Mouse (Mus musculus) thymus, postnatal 4 days (tissue): ENCODE measurements at regions not wholly inside any gene's neighbourhood (a gene's known extent, or its start where the extent isn't known, plus 50 kb on each side); places are given as distances from the start of the nearest gene placed in this dataset.

Source experiments
- DNase-seq: peaks from one replicate; pipeline ENCODE4 v3.0.0; 2021

DNA sequence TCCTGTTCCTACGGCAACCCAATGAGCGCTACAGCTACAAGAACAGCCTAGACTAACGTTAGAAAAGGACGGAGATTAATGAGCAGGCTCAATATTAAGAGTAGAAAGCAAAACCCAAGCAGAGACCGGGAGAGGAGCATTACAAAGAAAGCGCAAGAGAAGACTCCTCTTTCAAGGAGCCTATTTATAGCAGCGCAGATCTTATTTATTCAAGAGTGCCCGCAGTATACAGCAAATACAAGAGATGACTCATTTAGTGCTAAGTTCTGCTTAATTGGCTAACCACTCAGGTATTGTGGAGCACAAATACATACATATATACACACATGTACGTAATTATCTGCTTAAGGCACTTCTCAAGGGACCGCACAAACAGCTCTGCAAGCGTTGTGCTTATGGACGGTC is 377.2 kb downstream of the Gpd2 start:
- no peak for DNase-seq

DNA sequence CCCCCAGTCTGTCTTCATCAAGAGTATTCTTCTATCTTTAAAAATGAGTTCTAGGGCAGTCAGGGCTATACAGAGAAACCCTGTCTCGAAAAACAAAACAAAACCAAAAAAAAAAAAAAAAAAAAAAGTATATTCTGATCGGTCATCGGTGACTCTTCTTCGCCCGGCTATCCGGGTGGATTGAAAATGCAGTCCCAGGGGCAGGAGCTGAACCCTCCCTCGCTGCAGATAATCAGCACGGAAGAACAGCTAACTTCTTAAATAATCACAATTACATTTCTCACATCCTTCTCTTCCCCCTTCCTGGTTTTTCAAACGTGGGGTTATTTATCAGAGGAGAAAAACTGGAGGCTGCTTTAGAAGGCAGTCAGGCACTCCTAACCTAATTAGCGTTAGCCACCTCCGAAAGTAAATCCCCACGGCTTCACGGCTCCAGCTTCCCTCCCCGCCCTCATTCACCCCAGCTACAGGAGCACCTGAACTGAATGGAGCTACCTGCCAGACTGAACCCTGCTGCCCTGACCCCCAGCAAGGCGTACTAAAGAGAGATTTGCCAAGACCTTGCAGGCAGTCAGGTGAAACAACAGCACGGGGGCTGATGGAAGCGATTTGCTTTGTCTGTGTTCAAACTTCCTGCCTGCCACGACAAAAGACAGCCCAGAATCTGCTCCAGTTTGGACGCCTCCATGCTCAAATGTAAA is 379.2 kb downstream of the Gpd2 start:
- DNase-seq = peak; percentile 10

DNA sequence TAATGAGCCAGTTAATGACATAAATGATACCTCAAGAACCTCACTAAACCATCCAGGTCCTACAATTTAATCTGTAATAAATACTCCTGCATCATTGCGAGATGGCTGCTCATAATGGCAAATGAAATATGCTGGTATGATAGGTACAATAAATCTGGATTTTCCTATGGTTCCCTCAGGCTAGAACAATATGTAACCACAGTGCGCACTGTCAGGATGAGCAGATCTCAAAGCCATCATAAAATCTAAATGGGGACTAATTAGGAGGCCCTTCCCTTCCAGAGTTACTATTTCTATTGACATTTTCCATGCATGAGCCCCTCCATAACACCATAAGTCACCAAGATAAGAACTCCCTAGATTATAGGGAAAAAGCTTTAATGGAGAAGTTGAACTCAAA is 379.8 kb downstream of the Gpd2 start:
- DNase-seq = no peak

DNA sequence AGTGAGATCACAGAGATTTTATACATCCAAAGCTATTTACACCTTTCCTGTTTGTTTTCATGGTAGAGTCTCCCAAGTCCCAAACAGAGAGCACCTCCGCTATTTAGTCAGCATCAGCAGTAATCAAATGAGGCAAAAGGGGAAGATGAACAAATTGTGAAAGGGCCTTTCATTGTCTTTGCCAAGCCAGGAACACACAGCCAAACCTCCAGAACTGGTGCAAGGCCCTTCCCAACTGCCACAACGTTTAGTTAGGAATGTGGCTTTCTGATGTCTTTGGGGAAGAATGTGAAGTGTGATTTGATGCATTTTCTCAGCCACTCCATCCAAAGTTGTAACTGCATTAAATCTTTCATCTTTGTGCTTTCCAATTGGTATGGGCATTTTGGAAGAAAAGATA is 353.6 kb upstream of the Galnt5 start:
- no peak for DNase-seq

DNA sequence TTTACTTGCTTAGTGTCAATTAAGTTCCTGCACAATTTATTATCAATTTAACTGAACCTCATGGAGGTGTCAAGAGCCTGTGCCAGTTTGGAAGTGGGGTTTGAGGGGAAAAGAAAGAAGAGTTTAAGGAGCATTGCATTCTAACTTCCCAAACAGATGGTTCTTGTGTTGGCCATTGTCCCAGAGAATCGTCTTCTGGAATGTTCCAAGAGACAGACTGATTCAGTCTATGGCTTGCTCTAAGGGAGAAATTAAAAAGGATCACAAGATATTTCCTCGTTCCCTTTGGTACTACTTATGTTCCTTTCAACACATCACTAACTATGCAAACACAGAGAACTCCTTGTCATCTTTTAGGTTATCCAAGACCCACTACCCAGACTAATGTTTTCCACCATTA is 353.1 kb upstream of the Galnt5 start:
- DNase-seq = no peak

DNA sequence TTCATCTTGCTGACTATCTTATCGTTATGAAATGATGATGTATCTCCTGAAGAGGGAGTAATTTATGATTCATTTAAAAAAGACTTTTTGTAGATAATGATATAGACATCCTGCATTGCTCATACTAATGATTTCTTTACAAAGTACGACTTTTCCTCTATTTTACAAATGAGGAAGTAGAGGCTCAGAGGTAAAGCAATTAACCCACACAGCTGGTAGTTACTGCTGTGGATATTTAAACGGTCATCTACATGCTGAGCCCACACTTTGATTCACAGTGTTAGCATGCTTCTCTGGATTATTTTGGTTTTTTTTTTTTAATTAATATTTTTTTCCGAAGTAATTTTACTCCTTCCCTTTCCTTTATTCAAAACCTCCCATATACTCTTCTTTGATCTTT is 348.7 kb upstream of the Galnt5 start:
- DNase-seq = no peak

DNA sequence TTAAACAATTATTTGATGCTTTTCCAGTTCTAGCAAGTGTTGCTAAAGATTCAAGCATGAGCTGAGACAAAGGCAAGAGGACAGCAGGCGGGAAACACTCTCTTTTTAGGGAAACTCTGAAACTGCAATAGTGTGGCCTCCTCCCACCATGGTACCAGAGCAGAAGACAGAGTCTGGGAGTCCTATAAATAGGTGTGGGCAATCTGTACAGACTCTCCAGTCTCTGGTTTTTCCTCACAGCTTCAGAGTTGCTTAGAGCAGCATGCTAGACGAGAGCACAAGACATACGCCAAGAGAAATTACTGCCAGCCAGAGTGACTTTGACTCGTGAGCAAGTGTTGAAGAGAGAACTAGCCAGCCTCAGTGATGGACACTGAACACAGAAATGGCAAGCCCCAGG is 340.3 kb upstream of the Galnt5 start:
- no peak for DNase-seq

DNA sequence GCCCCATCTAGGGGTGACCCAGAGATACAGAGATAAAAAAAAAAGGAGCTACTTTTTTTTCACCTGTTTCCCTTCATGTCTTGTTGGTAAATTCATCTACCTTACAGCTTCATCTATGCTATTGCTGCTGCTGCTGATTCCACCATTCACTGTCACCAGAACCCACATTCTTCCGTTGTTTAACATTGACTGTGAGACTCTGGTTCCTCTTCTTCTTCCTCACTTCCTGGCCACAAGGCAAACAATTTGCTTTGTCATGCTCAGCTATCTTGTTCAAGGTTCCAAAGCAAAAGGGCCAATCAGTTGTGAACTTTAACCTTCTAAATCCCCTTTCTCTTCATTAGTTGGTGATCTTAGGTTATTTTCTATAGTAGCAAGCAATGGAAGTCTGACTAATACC is 335.8 kb upstream of the Galnt5 start:
- DNase-seq = no peak

DNA sequence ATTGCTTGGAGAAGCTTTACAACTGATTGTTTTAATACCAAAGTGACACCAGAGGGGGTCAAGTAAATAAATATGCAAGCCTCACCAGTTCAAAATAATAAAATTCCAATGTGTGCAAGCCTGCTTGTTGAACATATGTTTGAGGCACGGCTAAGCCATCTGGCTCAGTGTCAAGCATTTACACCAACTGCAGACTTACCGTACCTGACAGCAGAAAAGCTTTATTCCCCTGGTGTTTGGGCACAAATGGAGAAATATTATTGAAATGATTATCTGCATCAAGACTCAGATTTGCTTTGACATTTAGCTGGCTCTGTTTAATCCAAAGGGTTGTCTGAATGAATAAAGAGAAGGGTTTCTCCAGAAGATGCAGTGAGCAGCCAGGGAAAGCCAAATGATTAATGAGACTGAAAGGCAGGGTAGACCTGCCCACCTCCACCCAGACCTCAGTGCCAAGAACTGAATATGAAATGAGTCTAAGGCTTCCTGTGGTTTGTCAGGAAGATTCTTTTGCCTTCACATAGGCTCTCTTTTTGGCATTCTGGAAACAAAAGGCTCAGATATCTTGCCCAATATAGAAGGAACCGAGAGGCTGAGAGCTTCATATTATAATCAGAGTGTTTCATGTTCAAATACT is 325.6 kb upstream of the Galnt5 start:
- no peak for DNase-seq

DNA sequence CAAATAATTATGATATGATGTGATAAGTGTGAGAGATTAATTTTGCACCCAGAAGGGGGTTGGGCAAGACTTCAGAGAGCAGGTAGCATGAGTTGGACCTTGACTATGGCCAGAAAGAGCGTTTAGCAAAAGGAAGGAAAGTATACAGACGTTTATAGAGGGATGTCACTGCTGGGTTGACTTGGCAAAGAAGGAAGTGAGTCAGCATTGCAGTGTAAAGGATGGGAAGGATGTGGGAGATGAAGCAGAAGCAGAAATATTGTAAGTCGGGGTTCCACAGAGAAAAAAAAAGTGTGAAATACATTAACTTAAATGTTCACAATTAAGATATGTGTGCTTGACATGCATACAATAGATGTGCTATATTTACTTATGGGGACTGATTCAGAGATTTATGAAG is 307.8 kb upstream of the Galnt5 start:
- DNase-seq = no peak

GRCm38 (mm10) chr2:57696992-57697772 is 300.5 kb upstream of the Galnt5 start:
- no peak for DNase-seq

GRCm38 (mm10) chr2:57698659-57699061 is 299.0 kb upstream of the Galnt5 start:
- DNase-seq = peak; percentile 13

DNA sequence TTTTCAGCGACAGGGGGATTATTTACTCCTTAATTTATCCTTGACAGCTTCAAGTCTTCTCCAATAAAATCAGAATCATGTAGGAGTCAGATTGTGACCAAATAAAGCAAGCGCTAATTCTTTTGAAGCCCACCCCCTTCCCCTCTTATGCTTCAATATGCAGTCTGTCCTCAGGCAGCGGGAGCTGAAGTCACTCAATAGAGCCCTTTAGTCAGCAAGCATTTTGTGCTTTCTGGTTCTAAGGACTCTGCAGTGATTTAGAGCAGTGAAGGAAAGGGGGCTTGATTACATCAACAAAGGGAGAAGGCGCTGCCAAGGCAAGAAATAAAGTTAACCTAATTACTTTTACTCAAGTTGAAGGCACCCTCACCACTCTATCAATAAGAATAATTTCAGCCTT is 298.5 kb upstream of the Galnt5 start:
- DNase-seq = no peak

- no peak for DNase-seq
Measured at GRCm38 (mm10) chr2:57716754-57717510, 280.8 kb upstream of the Galnt5 start.
